Mouse (Mus musculus): Measurements from ENCODE around the gene Tmc3.

- no peak for TF ChIP-seq ZNF384 (IDR thresholded peaks at IDR 0.05; ENCODE audit: low read depth, low read length)
- TF ChIP-seq MAFK (IDR thresholded peaks at IDR 0.05; ENCODE audit: insufficient read depth, low read depth, low read length) = no peak
- TF ChIP-seq CHD2 (IDR thresholded peaks at IDR 0.05; ENCODE audit: low read depth, low read length) = no peak
These were observed 74.0 kb downstream of the Tmc3 start for GRCm38 (mm10) chr7:83658716-83659115.
